Mouse (Mus musculus) ovary, postnatal 10 days (tissue): ENCODE data around the gene Pik3r1.

Experiments used
- DNase-seq: peaks from one replicate; pipeline ENCODE4 v3.0.0; 2022; ENCODE audit warnings: low spot score

Pik3r1 gene

DNA sequence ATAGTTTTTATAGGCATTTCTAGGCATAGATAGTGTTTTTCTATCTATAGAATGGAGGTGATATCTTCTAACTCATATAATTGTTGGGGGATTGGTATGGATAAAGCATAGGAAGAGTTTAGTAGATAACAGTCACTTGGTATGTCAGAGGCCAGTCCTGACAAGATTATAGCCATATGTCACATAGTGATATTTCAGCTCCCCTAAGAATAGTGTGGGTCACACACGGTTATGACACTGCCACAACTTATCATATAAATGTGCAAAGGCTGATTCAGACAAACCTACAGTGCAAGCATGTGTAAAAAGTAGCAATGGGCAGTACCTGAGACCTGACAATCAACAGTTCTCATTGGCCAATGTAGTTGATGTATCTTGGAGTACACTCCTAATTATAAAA is 89.0 kb downstream of the Pik3r1 start:
- no peak for DNase-seq

GRCm38 (mm10) chr13:101678036-101678435 is 90.0 kb downstream of the Pik3r1 start:
- no peak for DNase-seq

DNA sequence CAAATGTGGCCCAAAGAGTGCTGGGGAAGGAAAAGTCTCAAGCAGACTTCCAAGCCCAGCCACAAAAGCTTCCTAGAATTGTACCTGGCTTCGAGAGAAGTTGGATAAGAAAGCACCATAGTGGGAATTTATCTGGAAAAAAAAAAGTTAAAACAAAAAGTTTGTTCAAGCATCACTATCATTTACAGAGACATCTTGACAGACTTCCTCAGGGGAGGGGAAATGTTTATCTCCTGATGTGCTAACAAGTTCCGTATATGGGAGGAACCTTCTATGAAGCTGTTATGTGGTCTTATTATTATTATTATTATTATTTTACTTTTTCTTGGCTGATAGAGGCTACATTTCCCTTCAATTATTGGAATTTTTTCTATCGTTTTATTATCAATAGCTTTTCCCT is 94.1 kb downstream of the Pik3r1 start:
- no peak for DNase-seq

GRCm38 (mm10) chr13:101668859-101669258 is 99.2 kb downstream of the Pik3r1 start:
- DNase-seq, result no peak

DNA sequence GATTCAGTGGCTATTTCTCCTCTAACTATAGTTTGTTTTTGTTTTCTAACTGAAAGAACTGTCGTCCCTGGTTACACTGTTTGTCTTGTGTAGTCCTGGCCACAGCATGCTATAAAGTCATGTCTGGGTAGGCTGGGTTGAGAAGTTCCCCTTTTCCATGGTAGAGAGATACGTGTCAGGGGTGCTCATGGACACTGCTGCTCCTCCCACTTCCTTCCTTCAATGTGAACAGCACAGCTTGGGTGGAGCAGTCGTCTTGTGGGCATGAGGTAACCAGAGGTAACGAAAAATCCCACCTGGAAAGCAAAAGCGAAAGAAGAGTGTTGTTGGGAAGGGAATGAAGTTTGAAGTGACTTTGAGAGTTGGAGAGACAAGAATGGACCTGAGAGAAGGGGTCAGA is 104.0 kb downstream of the Pik3r1 start:
- no peak for DNase-seq

- DNase-seq, result no peak
These were observed 105.1 kb downstream of the Pik3r1 start for GRCm38 (mm10) chr13:101662900-101663299.

GRCm38 (mm10) chr13:101661567-101661966 is 106.5 kb downstream of the Pik3r1 start:
- DNase-seq, result no peak

DNA sequence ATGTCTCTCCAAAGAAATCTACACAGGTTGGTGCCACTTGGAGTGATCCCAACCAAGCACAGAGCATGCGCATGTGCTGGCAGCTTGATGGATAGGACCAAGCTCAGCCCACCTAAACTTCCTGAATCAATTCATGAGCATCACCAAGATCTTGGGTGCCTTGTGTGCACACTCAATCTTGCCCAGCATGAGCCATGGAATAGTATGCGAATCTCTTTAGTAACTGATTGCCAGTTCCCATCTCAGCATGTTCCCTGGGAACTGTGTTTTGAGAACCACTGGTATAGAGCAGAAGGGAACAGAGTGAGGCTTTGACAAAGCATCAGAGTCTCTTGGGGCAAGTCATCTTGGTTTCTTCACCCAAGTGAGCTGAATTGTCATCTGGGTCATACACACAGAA is 107.8 kb downstream of the Pik3r1 start:
- no peak for DNase-seq

- DNase-seq, result no peak
These were observed 115.9 kb downstream of the Pik3r1 start for GRCm38 (mm10) chr13:101652131-101652530.

DNA sequence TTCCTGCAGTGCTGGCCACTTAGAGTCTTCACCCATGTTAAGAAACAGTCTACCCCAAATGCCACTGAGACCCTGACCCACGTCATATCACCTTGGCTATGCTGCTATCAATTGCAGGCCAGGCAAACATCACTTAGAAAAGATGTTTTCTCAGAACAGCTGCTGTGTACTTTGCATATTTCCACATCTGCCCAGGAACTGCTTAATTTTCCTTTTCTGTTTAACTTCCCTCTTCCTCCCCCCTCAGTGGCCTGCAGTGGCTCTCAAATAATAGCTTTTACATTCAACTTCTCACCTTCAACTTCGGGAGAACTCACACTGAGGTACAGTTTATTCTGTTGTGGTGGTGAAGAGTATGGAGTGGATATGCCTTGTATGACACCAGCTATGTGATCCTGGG is 126.4 kb downstream of the Pik3r1 start:
- no peak for DNase-seq

- DNase-seq, result no peak
These were observed 132.2 kb downstream of the Pik3r1 start for GRCm38 (mm10) chr13:101635837-101636236.

GRCm38 (mm10) chr13:101634420-101634819 is 133.6 kb downstream of the Pik3r1 start:
- DNase-seq, result no peak

- no peak for DNase-seq
These were observed 134.4 kb downstream of the Pik3r1 start for GRCm38 (mm10) chr13:101633620-101634019.

GRCm38 (mm10) chr13:101632771-101633170 is 135.2 kb downstream of the Pik3r1 start:
- no peak for DNase-seq

DNA sequence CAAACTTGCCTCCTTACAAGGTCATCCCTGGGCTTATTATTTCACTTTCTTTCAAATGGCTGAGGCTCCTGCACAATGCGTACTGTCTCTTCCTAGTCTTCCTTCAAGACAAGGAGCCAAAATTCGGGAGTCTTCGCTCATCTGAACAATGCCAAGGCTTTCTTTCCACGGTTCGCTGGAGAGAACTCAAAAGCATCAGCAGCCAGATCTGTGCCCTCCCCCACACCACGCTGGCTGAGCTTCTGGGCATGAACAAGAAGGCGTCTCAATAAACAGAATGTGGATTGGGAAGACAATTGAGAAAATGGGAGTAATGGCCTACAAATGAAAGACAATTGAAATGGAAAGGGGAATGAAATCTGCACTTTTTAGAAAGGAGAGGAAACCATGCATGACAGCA is 136.5 kb downstream of the Pik3r1 start:
- no peak for DNase-seq
